Mouse (Mus musculus): Measurements from ENCODE around the gene Gm44502.

DNA sequence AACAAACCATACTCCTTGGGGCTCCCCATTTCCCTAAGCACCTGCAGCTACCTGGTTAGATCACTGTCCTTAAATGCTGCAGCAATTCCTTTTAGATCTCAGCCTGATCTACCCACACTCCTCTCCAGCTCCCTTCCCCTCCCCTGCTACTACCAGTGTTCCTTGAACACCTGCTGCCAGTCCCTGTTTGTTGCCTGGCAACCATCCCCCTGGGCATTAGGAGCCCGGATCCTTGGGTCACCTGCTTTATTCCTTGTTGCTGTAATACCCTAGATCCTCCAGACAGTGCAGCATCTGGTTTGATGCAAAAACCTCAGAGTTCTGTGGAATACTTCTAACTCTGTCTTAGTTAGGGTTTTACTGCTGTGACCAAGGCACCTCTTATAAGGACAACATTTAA lies 35.6 kb upstream of the Gm44502 start:
- TF ChIP-seq CTCF (IDR thresholded peaks at IDR 0.05; ENCODE audit: control insufficient read depth, insufficient read depth, low read length) (no peak), POLR2A (IDR thresholded peaks at IDR 0.05; ENCODE audit: borderline replicate concordance, control insufficient read depth, low read depth, low read length) (no peak)
